Mouse (Mus musculus): ENCODE measurements around the gene Zg16.

Gene Zg16

DNA sequence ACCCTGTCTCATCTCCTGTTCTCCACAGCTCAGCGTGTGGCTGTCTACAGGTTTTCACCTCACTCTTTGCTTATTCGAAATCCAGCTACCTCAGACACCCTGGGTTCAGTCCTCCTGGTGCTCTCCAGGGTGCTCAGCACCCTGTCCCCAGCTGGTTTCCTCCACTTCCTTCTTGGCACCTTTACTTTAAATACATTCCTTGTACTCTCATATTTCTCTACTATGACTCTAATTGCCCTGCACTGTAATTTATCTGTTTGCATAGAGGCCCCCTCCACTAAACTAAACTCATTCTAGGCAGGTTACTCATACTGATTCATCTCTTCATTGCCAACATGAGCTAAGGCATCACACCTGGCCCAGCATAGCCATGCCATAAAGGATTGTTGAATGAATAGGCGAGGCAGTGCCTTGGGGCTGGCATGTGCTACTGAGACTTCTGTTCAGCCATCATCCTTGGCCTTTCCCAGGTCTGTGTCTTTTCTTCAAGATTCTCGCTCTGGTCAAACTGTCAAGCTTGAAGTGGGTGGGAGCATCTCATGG lies 16.2 kb downstream of the Zg16 start:
- no peak for DNase-seq (ENCODE audit: low spot score)

- DNase-seq (ENCODE audit: low spot score) = no peak
Measured at GRCm38 (mm10) chr7:127066317-127066716, 20.8 kb downstream of the Zg16 start.

DNA sequence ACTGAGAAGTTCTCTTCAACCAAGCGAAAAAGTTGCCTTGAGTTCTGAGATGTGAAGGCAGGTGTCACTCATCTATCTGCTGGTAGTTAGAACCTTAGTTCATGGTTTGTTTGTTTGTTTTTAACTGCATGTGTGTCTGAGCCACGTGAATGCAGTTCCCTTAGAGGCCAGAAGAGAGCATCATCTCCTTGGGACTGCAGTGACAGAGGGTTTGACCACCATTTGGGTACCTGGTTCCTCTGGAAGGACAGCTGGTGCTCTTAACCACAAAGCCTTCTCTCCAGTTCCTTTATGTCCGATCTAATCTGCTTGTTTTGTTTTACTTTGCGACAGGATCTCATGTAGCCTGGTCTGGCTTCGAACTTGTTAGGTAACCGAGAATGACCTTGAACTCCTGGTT lies 21.6 kb downstream of the Zg16 start:
- DNase-seq (ENCODE audit: low spot score) = no peak

DNA sequence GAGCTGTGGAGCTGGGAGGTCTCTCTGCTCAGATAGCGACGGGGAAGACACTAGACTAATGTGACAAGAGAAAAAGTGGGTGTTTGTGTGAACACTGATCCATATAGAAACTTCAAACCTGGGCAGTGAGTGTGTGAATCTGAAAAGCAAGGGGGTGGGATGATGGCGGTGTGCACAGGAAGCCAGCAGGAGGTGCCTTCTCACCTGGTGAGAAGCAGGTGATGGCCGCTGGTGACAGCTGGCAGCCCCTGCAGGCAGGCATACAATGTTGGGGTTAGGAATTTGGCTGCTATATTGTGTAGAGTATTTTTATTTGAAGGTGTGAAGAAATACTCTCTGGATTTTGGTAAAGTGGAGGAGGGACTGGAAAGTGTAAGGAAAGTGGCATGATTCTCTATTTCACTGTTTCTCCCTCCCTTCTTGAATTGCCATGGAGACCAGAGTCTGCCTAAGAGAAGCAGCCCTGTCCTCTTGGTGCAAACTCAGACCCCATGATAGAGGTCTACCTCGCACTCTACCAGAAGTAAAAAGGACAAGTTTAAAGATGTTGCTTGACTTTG lies 32.0 kb downstream of the Zg16 start:
- DNase-seq (ENCODE audit: low spot score) = no peak

GRCm38 (mm10) chr7:127041851-127042672 lies 45.1 kb downstream of the Zg16 start, which contains the start of gene Kif22:
Gene Kif22 (minus strand): TSS chr7:127042471.
- DNase-seq (ENCODE audit: low spot score) = peak; percentile 78

DNA sequence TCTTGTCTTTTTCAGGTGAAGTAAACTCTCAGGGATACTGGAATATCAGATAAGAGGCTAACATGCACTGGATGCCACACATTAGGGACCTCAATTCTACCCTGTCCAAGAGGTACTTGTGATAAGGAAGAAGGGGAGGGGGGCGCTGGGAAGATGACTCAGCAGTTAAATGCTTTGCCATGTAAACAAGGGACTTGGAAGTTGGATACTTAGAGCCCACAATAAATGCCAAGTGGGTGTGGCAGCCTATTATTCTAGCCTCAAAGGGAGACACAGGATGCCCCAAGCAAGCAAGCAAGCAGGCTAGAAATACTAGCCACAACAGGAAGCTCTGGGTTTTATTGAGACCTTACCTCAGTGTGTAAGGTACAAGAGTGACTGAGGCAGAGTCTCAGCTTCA lies 55.9 kb downstream of the Zg16 start:
- no peak for DNase-seq (ENCODE audit: low spot score)

GRCm38 (mm10) chr7:127030172-127030571 lies 57.0 kb downstream of the Zg16 start:
- no peak for DNase-seq (ENCODE audit: low spot score)

DNA sequence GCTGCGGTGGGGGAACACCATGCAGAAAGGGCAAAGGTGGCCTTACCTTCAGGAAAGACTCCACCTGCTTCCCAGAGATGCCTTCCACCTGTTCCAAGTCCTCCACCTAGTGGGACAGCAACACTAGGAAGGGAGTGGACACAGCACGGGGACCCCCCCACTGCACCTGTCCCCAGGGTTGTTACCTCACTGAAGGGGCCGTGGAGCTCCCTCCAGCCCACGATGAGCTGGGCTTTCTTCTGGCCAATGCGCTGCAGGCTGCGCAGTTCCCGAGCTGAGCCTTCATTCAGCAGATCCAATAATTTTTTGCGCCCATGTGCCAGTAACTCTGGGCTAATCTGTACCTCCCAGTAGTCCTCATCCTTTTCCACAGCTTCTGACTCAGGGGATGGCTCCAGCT lies 59.2 kb downstream of the Zg16 start:
- no peak for DNase-seq (ENCODE audit: low spot score)

GRCm38 (mm10) chr7:127026984-127027726 lies 60.0 kb downstream of the Zg16 start, which contains the start of gene Maz:
Gene Maz (minus strand): TSS chr7:127027037.
- peak; percentile 98 for DNase-seq (ENCODE audit: low spot score)

GRCm38 (mm10) chr7:127026616-127026983 lies 60.5 kb downstream of the Zg16 start:
- DNase-seq (ENCODE audit: low spot score) = no peak

DNA sequence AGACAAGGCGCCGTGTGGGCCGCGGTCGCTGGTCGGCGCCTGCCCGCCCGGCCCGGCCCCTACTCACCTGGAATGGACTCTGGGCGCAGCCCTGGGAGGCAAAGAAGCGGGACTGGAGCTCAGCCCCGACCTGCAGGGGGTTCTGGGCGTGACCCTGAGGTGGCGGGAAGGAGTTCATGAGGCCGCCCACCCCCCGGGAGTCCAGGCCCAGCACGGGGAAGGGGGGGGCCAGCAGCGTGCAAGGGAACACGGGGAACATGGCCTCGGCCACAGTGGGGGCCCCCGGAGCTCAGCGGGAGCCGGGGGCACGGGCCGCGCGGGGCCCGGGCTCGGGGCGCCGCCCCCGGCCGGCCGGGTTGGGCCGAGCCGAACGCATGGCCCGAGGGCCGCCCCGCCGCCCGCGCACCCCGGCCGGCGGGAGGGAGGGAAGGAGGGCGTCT lies 60.9 kb downstream of the Zg16 start:
- DNase-seq (ENCODE audit: low spot score) = peak; percentile 66

DNA sequence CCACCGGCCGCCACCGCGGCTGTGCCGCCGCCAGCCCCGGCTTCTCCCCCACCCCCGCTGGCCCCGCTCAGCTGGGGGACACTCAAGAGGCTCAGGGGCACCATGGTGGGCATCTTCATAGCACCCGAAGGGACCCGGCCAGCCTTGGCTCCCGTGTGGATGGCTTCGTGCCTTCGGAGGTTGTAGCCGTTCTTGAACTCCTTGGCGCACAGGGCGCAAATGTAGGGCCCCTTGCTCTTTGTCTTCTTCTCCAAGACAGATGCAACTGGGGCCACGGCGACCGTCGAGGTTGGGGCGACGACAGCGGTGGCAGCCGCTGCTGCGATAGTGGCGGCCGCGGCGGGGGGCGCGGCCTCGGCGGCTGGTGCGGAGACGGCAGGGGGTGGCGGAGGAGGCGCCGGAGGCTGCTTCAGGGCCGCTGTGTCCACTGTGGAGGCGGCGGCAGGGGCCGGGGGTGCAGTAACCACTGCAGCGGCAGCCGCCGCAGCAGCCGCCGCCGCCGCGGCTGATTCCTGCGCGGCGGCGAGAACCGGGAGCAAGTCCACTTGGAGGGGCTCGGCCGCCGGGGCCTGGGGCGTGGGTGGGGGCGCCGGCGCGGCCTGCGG lies 61.5 kb downstream of the Zg16 start:
- no peak for DNase-seq (ENCODE audit: low spot score)

DNA sequence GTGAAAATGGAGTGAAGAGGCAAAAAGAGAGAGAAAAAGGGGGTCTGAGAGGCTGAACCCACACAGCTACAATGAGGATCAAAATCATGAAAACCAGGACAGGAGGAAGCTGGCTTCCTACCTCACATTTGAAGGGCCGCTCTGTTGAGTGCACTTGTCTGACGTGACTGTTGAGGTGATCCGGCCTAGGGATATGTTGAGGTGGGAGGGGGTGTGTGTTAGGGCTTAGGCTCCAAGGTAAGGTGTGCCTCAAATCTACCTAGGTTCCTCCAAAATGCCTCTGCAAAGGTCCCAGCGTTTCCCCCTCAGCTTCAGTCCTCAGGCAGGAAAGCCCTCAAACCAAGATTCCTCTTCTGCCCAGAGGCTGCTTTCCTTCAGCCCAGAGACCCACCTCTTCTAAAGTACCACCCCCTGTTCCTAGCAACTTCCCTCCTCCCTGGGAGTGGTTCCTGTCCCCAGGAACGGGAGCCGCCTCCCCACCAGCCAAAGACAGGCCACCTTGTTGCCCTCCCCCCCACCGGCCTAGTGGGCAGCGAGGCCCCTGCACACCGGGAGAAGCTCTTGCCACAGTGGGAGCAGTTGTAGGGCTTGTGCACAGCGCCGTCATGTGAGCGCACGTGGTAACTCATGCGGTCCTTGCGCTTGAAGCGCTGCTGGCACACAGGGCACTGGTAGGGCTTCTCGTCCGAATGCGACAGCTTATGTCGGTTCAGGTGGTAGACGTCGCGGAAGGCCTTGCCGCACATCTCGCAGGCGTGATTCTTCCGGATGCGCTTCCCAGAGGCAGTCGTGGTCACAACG lies 62.2 kb downstream of the Zg16 start:
- DNase-seq (ENCODE audit: low spot score) = peak; percentile 75

DNA sequence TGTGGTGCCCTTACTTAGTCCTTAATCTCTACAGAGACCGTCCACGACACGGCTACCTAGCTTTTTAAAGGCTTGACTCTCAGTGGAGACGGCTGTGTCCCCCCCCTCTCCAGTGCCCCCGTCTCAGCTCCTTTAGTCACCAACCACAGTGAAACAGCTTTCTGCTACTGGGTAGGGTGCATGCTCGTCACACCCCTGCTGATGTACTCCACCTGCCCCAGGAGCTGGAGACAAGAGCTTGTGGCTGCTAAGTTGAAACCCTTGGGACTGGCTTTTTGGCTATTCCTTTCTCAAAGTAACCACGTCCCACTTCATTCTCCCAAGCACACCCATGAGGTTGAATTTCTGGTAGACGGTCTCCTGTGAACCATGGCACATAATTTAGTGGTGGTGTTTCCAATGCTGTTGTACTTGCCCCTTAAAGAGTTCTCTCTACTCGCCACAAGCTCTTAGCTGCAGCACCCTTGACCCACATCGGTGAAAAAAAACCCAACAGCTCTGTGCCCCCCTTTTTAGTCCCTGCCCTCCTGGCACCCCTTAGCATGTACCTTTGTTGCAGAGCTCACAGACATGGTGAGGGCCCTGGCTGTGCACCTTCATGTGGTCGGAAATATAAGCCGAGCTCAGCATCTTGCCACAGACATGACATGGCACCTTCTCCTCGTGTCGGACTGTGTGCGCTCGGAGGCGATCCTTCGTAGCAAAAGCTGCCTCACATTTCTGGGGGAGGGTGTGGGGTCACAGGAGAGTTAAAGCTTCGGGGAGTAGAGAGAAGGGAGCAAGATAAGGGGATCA lies 63.0 kb downstream of the Zg16 start:
- DNase-seq (ENCODE audit: low spot score) = no peak

GRCm38 (mm10) chr7:127023272-127023691 lies 63.8 kb downstream of the Zg16 start:
- DNase-seq (ENCODE audit: low spot score) = no peak

- DNase-seq (ENCODE audit: low spot score) = no peak
Measured at GRCm38 (mm10) chr7:127022528-127023271, 64.4 kb downstream of the Zg16 start.

GRCm38 (mm10) chr7:127021563-127022527 lies 65.3 kb downstream of the Zg16 start:
- DNase-seq (ENCODE audit: low spot score) = no peak

- no peak for DNase-seq (ENCODE audit: low spot score)
Measured at GRCm38 (mm10) chr7:127020901-127021562, 66.1 kb downstream of the Zg16 start, which contains the start of the genes Gm42742 and Prrt2. Gene Gm42742 (minus strand): TSS chr7:127021097. Gene Prrt2 (minus strand): TSS chr7:127021211.

All from ovary, adult 18-20 months (tissue).